ENCODE assay signal across 21 mouse cellular contexts in the genomic region with DNA sequence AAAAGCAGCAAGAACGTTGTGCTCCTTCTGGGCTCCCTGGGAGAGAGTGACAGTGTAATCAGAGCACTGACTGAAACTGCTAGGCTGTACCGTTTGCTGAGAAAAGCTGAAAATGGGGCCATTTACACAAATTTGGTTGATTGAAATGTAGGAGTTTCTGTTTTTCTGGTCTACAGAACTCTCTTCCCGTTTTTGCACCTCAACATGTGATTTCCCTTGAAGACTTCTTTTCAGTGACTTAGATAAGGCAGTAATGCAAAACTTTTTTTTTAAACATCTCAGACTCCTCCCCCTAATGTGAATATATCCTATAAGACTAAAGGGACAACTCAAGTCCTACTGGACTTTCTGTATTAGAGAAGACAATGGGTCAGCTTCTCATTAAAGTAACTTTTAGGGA.
DNase-seq lines count a peak whose midpoint lies in the region; ATAC-seq lines count a peak whose summit lies in the region.
"Had no signal": no experiment of that assay in that cellular context is flagged by ENCODE, and none has a peak within 500 bp of the region (broad histone marks: within the 10 kb centered on the region; RNA-seq: fewer than 3 reads in every experiment).

No protein-coding gene starts in this region.

- ATAC-seq in CD4-positive, CD25-positive, alpha-beta regulatory T cell, adult 4 months: peak; percentile 42
- ATAC-seq: activated CD4-positive, CD25-positive, alpha-beta regulatory T cell, adult 4 months; forebrain, embryonic 15.5 days; forebrain, postnatal 0 days; Patski had no signal

- H3K27me3 ChIP-seq in splenic B cell, adult 2 months (ENCODE audit: control insufficient read depth, insufficient read depth, low read length, poor library complexity, severe bottlenecking): no peaks in the 10 kb centered on the region
- H3K27me3 ChIP-seq: embryonic facial prominence, embryonic 12.5 days; forebrain, embryonic 12.5 days; forebrain, embryonic 15.5 days; Patski had no signal

- intact Hi-C loops in left cerebral cortex, postnatal 10 days (cut with DNase I): no loop called here

- H3K36me3 ChIP-seq in splenic B cell, adult 2 months (ENCODE audit: control insufficient read depth, insufficient read depth, low read length, poor library complexity, severe bottlenecking): no peaks in the 10 kb centered on the region
- H3K36me3 ChIP-seq: embryonic facial prominence, embryonic 10.5 days; embryonic facial prominence, embryonic 12.5 days; forebrain, embryonic 12.5 days; forebrain, embryonic 15.5 days; G1E had no signal

- peak; percentile 40 for DNase-seq in A20 (ENCODE audit: low read depth, low spot score)
- DNase-seq in splenic B cell, adult 2 months (ENCODE audit: low read depth, low spot score): peak; percentile 53
- no peak for DNase-seq in kidney, adult 18-20 months
- DNase-seq in left cerebral cortex, postnatal 10 days (ENCODE audit: extremely low spot score in 1 of 2, low spot score in 2 of 2): no peak
- DNase-seq: adrenal gland, adult 8-10 months; adrenal gland, postnatal 14 days; adrenal gland, postnatal 36 days; cerebellum, adult 11-12 months; cerebellum, adult 2 months; cerebellum, adult 9-10 months; cerebellum, postnatal 10 days; cerebellum, postnatal 25 days; forebrain, postnatal 0 days had no signal

Comparison
In these comparisons a context has a peak if more than half of its experiments do, and no peak if none do; other contexts are left out.
1. DNase-seq: peak in A20 (single experiment) and splenic B cell, adult 2 months (single experiment); none in kidney, adult 18-20 months (single experiment) and left cerebral cortex, postnatal 10 days (0 of 2).